Comparison of ENCODE assay signal across 8 mouse cellular contexts in genomic region chr17:34285848-34286247, GRCm38 (mm10). TPM values are rescaled to one million over a fixed set of nuclear protein-coding genes. Genes with fewer than 3 reads are reported as not detected.
DNase-seq lines count a peak whose midpoint lies in the region; TF ChIP-seq lines count a peak whose summit lies in the region.
"Had no signal": no experiment of that assay in that cellular context is flagged by ENCODE, and none has a peak within 500 bp of the region (broad histone marks: within the 10 kb centered on the region; RNA-seq: fewer than 3 reads in every experiment).

No protein-coding gene starts in this region.

- H3K27ac ChIP-seq in left cerebral cortex, adult 2 months, result no peak overlapping the region

- H3K36me3 ChIP-seq in splenic B cell, adult 2 months (ENCODE audit: control insufficient read depth, insufficient read depth, low read length, poor library complexity, severe bottlenecking), result peaks cover 56% of the 10 kb centered on the region

- H3K27me3 ChIP-seq in splenic B cell, adult 2 months (ENCODE audit: control insufficient read depth, insufficient read depth, low read length, poor library complexity, severe bottlenecking), result no peaks in the 10 kb centered on the region

- TF ChIP-seq CTCF in left cerebral cortex, adult 2 months (IDR thresholded peaks at IDR 0.05), result peak; percentile 42

- H3K4me3 ChIP-seq in left cerebral cortex, adult 2 months, result no peak overlapping the region

- intact Hi-C loops in left cerebral cortex, adult 2 months (cut with DNase I), result no loop called here
- intact Hi-C loops in left cerebral cortex, postnatal 10 days (cut with DNase I), result no loop called here

- DNase-seq in left cerebral cortex, adult 2 months (ENCODE audit: extremely low spot score in 1 of 2, low spot score in 2 of 2), result no peak
- no peak for DNase-seq in left cerebral cortex, postnatal 10 days (ENCODE audit: extremely low spot score in 1 of 2, low spot score in 2 of 2)
- peak; percentile 33 to 69 for DNase-seq in adrenal gland, postnatal 36 days
- DNase-seq in kidney, postnatal 4 days, result peak; percentile 72 to 77
- peak; percentile 93 for DNase-seq in splenic B cell, adult 2 months (ENCODE audit: low read depth, low spot score)
- DNase-seq in urinary bladder, adult 2 months (ENCODE audit: low spot score), result no peak
- DNase-seq in right cerebral cortex, postnatal 36 days (ENCODE audit: low spot score in 2 of 2), result no peak

RNA-seq across cellular contexts. Expression of gene H2-Aa, which starts 1.8 kb away (rescaled TPM):
- total RNA-seq in left cerebral cortex, adult 2 months (2021), result 1 to 10 TPM; 1.0 to 3.1 TPM
- under 1 TPM; 0.71 TPM for total RNA-seq in left cerebral cortex, postnatal 10 days (2021)
- total RNA-seq in adrenal gland, postnatal 36 days (2021), result 10 to 100 TPM; 56.2 to 89.4 TPM
- 281 and 288 TPM in 2 replicates for polyA plus RNA-seq in urinary bladder, adult 2 months (2012; rRNA removed)

RNA-seq across cellular contexts. Expression of gene H2-Eb1, which starts 19.8 kb away (rescaled TPM):
- 1 to 10 TPM; 1.1 to 2.1 TPM for total RNA-seq in left cerebral cortex, adult 2 months (2021)
- 1 to 10 TPM; 1.0 to 1.4 TPM for total RNA-seq in left cerebral cortex, postnatal 10 days (2021)
- total RNA-seq in adrenal gland, postnatal 36 days (2021), result 10 to 100 TPM; 52.3 to 94.3 TPM
- polyA plus RNA-seq in urinary bladder, adult 2 months (2012; rRNA removed), result 248 and 252 TPM in 2 replicates

RNA-seq across cellular contexts. Expression of gene H2-Ab1, which starts 28.4 kb away (rescaled TPM):
- 1 to 10 TPM; 1.3 to 3.1 TPM for total RNA-seq in left cerebral cortex, adult 2 months (2021)
- 1 to 10 TPM; 1.3 to 1.4 TPM for total RNA-seq in left cerebral cortex, postnatal 10 days (2021)
- total RNA-seq in adrenal gland, postnatal 36 days (2021), result 10 to 100 TPM; 36.3 to 70.4 TPM
- 251 and 267 TPM in 2 replicates for polyA plus RNA-seq in urinary bladder, adult 2 months (2012; rRNA removed)

RNA-seq across cellular contexts. Expression of gene H2-Eb2, which starts 39.6 kb away (rescaled TPM):
- not detected for total RNA-seq in left cerebral cortex, adult 2 months (2021)
- total RNA-seq in left cerebral cortex, postnatal 10 days (2021), result not detected
- total RNA-seq in adrenal gland, postnatal 36 days (2021), result not detected
- polyA plus RNA-seq in urinary bladder, adult 2 months (2012; rRNA removed), result 0.09 and 0.18 TPM in 2 replicates
- total RNA-seq: layer of hippocampus, postnatal 14 days had no signal

RNA-seq across cellular contexts. Expression of gene H2-Ob, which starts 47.1 kb away (rescaled TPM):
- total RNA-seq in left cerebral cortex, adult 2 months (2021), result under 1 TPM; 0.16 to 0.18 TPM
- under 1 TPM in 1 of 2 experiments, not detected in 1; 0.39 TPM for total RNA-seq in left cerebral cortex, postnatal 10 days (2021)
- total RNA-seq in adrenal gland, postnatal 36 days (2021), result under 1 TPM; 0.33 to 0.73 TPM
- polyA plus RNA-seq in urinary bladder, adult 2 months (2012; rRNA removed), result 2.7 and 5.0 TPM in 2 replicates

Comparison
In these comparisons a context has a peak if more than half of its experiments do, and no peak if none do; other contexts are left out.
1. DNase-seq: peak in adrenal gland, postnatal 36 days (2 of 2), kidney, postnatal 4 days (2 of 2) and splenic B cell, adult 2 months (single experiment); none in left cerebral cortex, adult 2 months (0 of 2), left cerebral cortex, postnatal 10 days (0 of 2), urinary bladder, adult 2 months (single experiment) and right cerebral cortex, postnatal 36 days (0 of 2).
2. RNA of gene H2-Aa, which starts 1.8 kb away (total RNA-seq): 56.2 to 89.4 TPM in adrenal gland, postnatal 36 days; 1.0 to 3.1 TPM in left cerebral cortex, adult 2 months and 0.71 TPM in left cerebral cortex, postnatal 10 days; every median in the first group is over 10 times any median in the second.
3. RNA of gene H2-Eb1, which starts 19.8 kb away (total RNA-seq): 52.3 to 94.3 TPM in adrenal gland, postnatal 36 days; 1.1 to 2.1 TPM in left cerebral cortex, adult 2 months and 1.0 to 1.4 TPM in left cerebral cortex, postnatal 10 days; every median in the first group is over 10 times any median in the second.
4. RNA of gene H2-Ab1, which starts 28.4 kb away (total RNA-seq): 36.3 to 70.4 TPM in adrenal gland, postnatal 36 days; 1.3 to 3.1 TPM in left cerebral cortex, adult 2 months and 1.3 to 1.4 TPM in left cerebral cortex, postnatal 10 days; every median in the first group is over 4 times any median in the second.